Mouse (Mus musculus): ENCODE measurements around the gene Tfap4. TPM values are rescaled to one million over a fixed set of nuclear protein-coding genes. Genes with fewer than 3 reads are reported as not detected.
A peak's percentile ranks its signal among the peaks of the same experiment; 100 is the strongest.

Gene Tfap4
- polyA plus RNA-seq, 1 experiment from 2014 or later, result 16.1 TPM

DNA sequence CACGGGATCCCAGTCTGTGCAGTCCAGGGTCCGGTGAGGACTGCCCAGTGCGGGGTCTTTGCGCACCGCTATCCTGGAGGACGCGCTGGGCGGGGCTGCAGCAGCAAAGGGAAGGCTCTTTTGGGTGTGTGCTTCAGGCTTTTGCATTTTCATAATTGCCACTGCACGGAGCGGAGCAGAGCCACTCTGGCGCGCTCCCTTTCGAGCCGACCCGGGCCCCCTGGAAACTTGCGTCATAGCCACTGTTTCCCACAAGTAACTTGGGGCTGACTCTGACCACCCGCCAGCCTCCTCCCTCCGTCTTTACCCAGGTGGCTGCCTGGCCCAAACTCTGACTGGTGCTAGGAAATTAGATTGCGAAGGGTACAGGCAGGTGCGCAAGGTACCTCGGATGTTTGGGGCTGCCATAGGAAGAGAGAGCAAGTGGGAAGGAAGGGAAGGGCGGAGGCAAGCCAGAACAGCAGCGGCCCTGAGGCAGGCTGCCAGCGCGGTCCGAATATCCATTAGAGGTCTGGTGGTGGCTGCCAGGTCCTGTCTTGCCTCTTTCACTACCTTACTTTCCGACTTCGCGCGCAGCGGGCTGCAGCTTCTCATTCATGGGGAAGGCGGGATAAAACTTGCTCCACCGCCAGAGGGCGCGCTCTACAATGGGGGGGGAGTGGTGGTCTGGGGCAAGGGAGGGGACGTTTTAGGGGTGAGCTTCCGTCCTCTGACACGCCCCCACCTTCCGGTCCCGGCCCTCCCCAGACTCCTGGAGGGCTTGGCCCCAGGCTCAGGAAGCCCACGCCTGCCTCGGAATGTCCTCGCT is 695 bp upstream of the Tfap4 start:
- Histone ChIP-seq H3K4me2 (ENCODE audit: low read depth) (peak overlapping the region; percentile 92), H3K4me3 (ENCODE audit: low read depth, low read length) (peak overlapping the region; percentile 80), H3K4me1 (ENCODE audit: control insufficient read depth, insufficient read depth, low read length) (peaks cover 12% of the 10 kb centered on the region; the same call in 1 of the 2 replicates), H3K27me3 (ENCODE audit: control insufficient read depth, insufficient read depth, low read length) (no peaks in the 10 kb centered on the region), H3K36me3 (ENCODE audit: control insufficient read depth, insufficient read depth, low read length) (no peaks in the 10 kb centered on the region), H3K27ac (ENCODE audit: low read depth, low read length) (peak overlapping the region; percentile 80; the same call in 1 of the 2 replicates), H3K9ac (ENCODE audit: low read length) (peak overlapping the region; percentile 86), H3K9me3 (ENCODE audit: control insufficient read depth, low read length) (no peaks in the 10 kb centered on the region)
- 2% methylated on average over 42 of the region's 43 CpGs for WGBS
- peak; percentile 62 for DNase-seq (ENCODE audit: low spot score)
- peak; percentile 51 for ATAC-seq (ENCODE audit: insufficient read depth, low FRiP score, low TSS enrichment)

DNA sequence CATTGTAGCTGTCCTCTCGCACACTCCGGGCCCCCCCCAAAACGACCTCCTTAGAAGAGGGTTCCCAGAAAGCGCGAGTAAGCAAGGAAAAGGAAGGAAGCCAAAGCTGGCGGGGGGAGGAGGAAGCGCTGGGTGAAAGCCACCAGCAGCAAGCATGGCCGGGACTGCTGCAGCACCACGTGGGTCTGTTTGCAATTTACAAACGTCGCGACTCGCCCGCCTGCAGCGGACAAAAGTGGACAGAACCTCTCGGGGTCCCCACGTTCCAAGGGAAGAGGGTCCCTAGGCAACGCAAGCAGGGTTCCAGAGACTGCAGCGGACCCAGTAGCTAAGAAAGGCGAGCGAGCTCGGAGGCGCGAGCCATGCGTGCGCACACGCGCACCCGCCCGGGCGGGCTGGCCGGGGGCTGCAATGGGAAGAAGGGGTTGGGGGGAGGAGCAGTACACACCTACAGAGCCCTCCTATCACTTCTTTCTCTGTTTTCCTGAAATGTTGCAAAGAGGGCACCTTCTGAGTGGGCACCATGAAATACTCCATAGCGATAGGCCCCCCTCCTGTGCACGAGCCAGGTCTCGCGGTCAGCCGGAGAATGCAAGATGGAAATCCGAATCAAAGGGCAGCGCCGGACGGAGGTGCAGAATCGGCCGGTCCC is 548 bp downstream of the Tfap4 start:
- Histone ChIP-seq H3K9me3 (ENCODE audit: control insufficient read depth, low read length) (no peaks in the 10 kb centered on the region), H3K36me3 (ENCODE audit: control insufficient read depth, insufficient read depth, low read length) (no peaks in the 10 kb centered on the region), H3K27ac (ENCODE audit: low read depth, low read length) (peak overlapping the region; percentile 80), H3K4me3 (ENCODE audit: low read depth, low read length) (peak overlapping the region; percentile 80), H3K27me3 (ENCODE audit: control insufficient read depth, insufficient read depth, low read length) (no peaks in the 10 kb centered on the region), H3K4me2 (ENCODE audit: low read depth) (peak overlapping the region; percentile 92), H3K4me1 (ENCODE audit: control insufficient read depth, insufficient read depth, low read length) (peaks cover 12% of the 10 kb centered on the region; the same call in 1 of the 2 replicates), H3K9ac (ENCODE audit: low read length) (peak overlapping the region; percentile 86)
- under 1% methylated on average over 43 of the region's 43 CpGs for WGBS
- DNase-seq (ENCODE audit: low spot score), result peak; percentile 76
- ATAC-seq (ENCODE audit: insufficient read depth, low FRiP score, low TSS enrichment), result peak; percentile 53

DNA sequence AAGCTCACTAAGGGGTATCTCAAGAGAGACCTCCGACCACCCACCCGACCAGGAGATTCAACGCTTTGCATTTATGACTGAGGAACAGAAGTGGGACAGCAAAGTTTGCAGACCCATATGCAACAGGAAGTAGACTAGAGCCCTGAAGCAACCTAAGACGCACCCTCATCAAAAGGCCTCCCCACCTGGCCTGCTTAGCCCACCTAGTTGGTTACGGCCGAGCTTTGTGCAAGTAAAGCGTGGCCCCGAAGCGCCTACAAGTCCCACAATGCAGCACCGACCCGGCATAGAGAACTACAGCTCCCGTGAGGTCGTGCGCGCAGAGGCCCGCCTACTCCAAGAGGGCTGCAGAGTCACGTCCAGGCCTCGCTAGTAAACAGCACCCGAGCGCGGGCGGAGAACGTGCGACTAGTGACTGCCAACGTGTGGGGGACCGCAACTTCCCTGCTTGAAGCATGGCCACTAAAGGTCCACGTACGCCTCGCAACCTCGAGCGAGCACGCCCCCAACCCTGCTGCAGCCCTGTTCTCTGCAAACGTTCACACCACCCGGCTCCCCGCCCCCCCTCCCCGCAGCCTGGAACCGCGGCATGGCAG is 1.2 kb downstream of the Tfap4 start:
- H3K4me3 ChIP-seq (ENCODE audit: low read depth, low read length), result peak overlapping the region; percentile 80
- no peaks in the 10 kb centered on the region for H3K27me3 ChIP-seq (ENCODE audit: control insufficient read depth, insufficient read depth, low read length)
- ATAC-seq (ENCODE audit: insufficient read depth, low FRiP score, low TSS enrichment) (peak; percentile 90), DNase-seq (ENCODE audit: low spot score) (peak; percentile 92)
- under 1% methylated on average over 38 of the region's 38 CpGs for WGBS
- peak overlapping the region; percentile 92 for H3K4me2 ChIP-seq (ENCODE audit: low read depth)
- peak overlapping the region; percentile 80 for H3K27ac ChIP-seq (ENCODE audit: low read depth, low read length)
- H3K4me1 ChIP-seq (ENCODE audit: control insufficient read depth, insufficient read depth, low read length), result peaks cover 12% of the 10 kb centered on the region; the same call in 1 of the 2 replicates
- no peaks in the 10 kb centered on the region for H3K36me3 ChIP-seq (ENCODE audit: control insufficient read depth, insufficient read depth, low read length)
- no peaks in the 10 kb centered on the region for H3K9me3 ChIP-seq (ENCODE audit: control insufficient read depth, low read length)
- peak overlapping the region; percentile 86 for H3K9ac ChIP-seq (ENCODE audit: low read length)

DNA sequence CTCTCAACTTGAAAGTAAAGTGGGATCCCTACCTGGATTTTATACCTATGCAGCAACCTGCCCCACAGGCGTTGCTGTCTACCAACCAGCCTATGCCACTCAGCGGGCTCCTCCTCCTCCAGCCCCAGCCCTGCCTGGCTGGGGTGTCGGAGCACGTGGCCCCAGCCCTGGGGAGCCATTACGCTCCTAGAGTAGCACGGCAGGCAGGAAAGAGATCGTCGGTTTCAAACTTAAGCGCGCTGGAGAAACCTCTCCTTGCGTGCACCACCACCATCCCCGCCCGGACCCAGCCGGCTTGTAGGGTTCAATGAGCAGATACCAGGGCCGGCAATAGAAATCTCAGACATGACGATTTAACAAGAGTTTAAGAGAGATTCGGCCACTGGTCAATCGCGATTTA is 1.7 kb downstream of the Tfap4 start:
- Histone ChIP-seq H3K4me1 (ENCODE audit: control insufficient read depth, insufficient read depth, low read length) (peaks cover 12% of the 10 kb centered on the region; the same call in 1 of the 2 replicates), H3K27me3 (ENCODE audit: control insufficient read depth, insufficient read depth, low read length) (no peaks in the 10 kb centered on the region), H3K4me3 (ENCODE audit: low read depth, low read length) (peak overlapping the region; percentile 80), H3K27ac (ENCODE audit: low read depth, low read length) (peak overlapping the region; percentile 80), H3K36me3 (ENCODE audit: control insufficient read depth, insufficient read depth, low read length) (no peaks in the 10 kb centered on the region), H3K4me2 (ENCODE audit: low read depth) (peak overlapping the region; percentile 92), H3K9ac (ENCODE audit: low read length) (peak overlapping the region; percentile 86), H3K9me3 (ENCODE audit: control insufficient read depth, low read length) (no peaks in the 10 kb centered on the region)
- WGBS, result under 1% methylated on average over 19 of the region's 19 CpGs
- DNase-seq (ENCODE audit: low spot score) (peak; percentile 67), ATAC-seq (ENCODE audit: insufficient read depth, low FRiP score, low TSS enrichment) (peak; percentile 35)

DNA sequence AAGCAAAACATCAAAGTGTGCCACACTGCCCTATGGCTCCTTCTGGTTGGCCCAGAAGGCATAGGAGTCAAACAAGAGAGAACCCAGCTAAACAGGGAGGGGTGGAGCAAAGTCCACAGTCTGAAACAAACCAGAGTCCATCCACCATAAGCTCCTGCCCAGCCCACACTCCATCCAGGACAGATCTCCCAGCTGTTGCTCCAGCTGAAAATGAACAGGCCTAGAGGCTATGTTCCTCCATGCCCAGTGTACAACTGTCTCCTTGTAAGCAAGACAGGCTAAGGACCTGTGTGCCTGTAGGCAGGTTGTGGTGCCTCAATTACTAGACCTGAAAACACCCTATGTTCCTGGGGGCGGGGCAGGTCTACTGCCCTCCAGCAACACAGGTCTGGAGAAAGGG is 2.6 kb downstream of the Tfap4 start:
- H3K27me3 ChIP-seq (ENCODE audit: control insufficient read depth, insufficient read depth, low read length), result no peaks in the 10 kb centered on the region
- H3K4me2 ChIP-seq (ENCODE audit: low read depth), result peak overlapping the region; percentile 92
- H3K36me3 ChIP-seq (ENCODE audit: control insufficient read depth, insufficient read depth, low read length), result no peaks in the 10 kb centered on the region
- no peak overlapping the region for H3K27ac ChIP-seq (ENCODE audit: low read depth, low read length)
- H3K4me1 ChIP-seq (ENCODE audit: control insufficient read depth, insufficient read depth, low read length), result peaks cover 17% of the 10 kb centered on the region; the same call in 1 of the 2 replicates
- ATAC-seq (ENCODE audit: insufficient read depth, low FRiP score, low TSS enrichment) (no peak), DNase-seq (ENCODE audit: low spot score) (no peak)
- H3K9me3 ChIP-seq (ENCODE audit: control insufficient read depth, low read length), result no peaks in the 10 kb centered on the region
- WGBS, result 44% methylated on average over 1 of the region's 1 CpGs
- H3K9ac ChIP-seq (ENCODE audit: low read length), result no peak overlapping the region; the same call in 1 of the 2 replicates
- H3K4me3 ChIP-seq (ENCODE audit: low read depth, low read length), result peak overlapping the region; percentile 80

DNA sequence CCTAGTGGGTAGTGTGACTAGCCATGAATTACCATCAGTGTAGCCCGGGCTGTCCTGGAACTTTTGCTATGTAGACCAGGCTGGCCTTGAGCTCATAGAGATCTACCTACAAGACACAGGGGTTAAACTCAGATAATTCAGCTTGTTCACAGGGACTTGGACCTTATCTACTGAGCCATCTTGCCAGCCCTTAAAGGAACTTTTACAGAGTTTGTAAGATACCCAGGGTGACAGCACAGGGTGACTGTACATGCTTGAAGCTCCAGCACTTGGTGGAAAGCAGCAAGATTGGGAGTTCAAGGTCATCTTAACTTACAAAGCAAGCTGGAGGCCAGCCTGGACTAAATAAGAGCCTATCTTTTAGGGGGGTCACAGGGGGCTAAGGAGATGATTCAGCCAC is 4.1 kb downstream of the Tfap4 start:
- WGBS, result 96% methylated on average over 1 of the region's 1 CpGs
- Histone ChIP-seq H3K4me1 (ENCODE audit: control insufficient read depth, insufficient read depth, low read length) (peaks cover 17% of the 10 kb centered on the region; the same call in 1 of the 2 replicates), H3K27ac (ENCODE audit: low read depth, low read length) (no peak overlapping the region), H3K9ac (ENCODE audit: low read length) (no peak overlapping the region), H3K36me3 (ENCODE audit: control insufficient read depth, insufficient read depth, low read length) (no peaks in the 10 kb centered on the region), H3K4me2 (ENCODE audit: low read depth) (no peak overlapping the region), H3K27me3 (ENCODE audit: control insufficient read depth, insufficient read depth, low read length) (no peaks in the 10 kb centered on the region), H3K9me3 (ENCODE audit: control insufficient read depth, low read length) (no peaks in the 10 kb centered on the region), H3K4me3 (ENCODE audit: low read depth, low read length) (no peak overlapping the region)
- DNase-seq (ENCODE audit: low spot score), result no peak
- ATAC-seq (ENCODE audit: insufficient read depth, low FRiP score, low TSS enrichment), result no peak

DNA sequence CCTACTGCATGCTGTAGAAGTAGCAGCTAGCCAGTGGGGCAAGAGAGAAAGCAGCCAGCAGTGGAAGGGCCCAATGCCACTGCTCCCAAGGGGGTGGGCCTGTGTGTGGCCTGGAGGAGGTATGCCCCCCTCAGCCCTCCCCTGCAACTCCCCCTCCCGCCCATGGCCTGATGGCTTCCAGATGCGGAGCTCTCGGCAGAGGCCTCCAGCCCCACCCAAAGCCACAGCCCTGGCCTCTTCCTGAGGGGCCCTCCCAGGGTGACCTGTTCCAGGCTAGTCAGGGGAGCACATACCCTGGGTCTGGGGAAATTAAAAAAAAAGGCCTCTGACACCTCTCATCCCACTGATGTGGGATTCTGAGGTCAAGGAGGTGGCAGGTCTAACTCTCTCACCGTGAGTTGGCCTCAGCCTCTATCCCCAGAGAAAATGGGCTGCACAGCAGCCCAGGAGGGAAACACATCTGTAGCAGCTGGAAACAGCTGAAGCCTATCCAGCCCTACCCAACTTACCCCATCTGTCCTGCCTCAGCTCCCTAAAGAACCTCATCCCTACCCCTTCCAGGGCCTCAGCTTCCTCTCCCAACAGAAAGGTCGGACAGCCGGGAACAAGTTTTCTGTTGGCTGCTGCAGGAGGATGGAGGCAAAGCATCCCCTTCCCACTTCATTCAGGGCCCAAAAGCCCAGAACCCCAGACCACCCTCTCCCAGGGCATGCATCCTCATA is 6.7 kb downstream of the Tfap4 start:
- no peaks in the 10 kb centered on the region for H3K27me3 ChIP-seq (ENCODE audit: control insufficient read depth, insufficient read depth, low read length)
- H3K4me2 ChIP-seq (ENCODE audit: low read depth), result no peak overlapping the region; the same call in 1 of the 2 replicates
- no peaks in the 10 kb centered on the region for H3K9me3 ChIP-seq (ENCODE audit: control insufficient read depth, low read length)
- 0 out of 2 replicates have a peak overlapping the region, but pooled peaks have one; percentile 42 for H3K27ac ChIP-seq (ENCODE audit: low read depth, low read length)
- H3K9ac ChIP-seq (ENCODE audit: low read length), result peak overlapping the region; percentile 3; the same call in 1 of the 2 replicates
- peak; percentile 53 for DNase-seq (ENCODE audit: low spot score)
- no peak overlapping the region for H3K4me3 ChIP-seq (ENCODE audit: low read depth, low read length)
- H3K36me3 ChIP-seq (ENCODE audit: control insufficient read depth, insufficient read depth, low read length), result no peaks in the 10 kb centered on the region
- no peak for ATAC-seq (ENCODE audit: insufficient read depth, low FRiP score, low TSS enrichment)
- 39% methylated on average over 6 of the region's 6 CpGs for WGBS
- peaks cover 15% of the 10 kb centered on the region; the same call in 1 of the 2 replicates for H3K4me1 ChIP-seq (ENCODE audit: control insufficient read depth, insufficient read depth, low read length)

DNA sequence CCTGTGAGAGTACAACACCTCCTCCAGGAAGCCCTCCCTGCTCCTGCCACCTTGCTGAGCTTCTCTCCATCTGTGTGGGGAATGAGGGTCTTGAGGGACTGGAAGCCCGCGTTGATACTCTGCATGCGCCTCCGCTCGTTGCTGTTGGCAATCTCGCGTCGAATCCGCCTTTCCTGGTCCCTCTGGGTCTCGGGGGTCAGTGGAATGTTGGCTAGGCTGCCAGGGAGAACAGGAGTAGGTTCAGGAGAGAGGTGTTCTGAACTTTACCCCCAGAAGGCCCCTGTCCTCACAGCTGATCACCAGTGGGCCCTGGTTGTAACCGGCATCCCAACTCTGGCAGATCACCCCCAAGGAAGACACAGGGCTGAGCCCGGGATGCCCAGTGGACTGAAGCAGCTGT is 7.8 kb downstream of the Tfap4 start:
- DNase-seq (ENCODE audit: low spot score) (no peak), ATAC-seq (ENCODE audit: insufficient read depth, low FRiP score, low TSS enrichment) (no peak)
- H3K4me3 ChIP-seq (ENCODE audit: low read depth, low read length), result no peak overlapping the region
- no peak overlapping the region for H3K9ac ChIP-seq (ENCODE audit: low read length)
- WGBS, result 88% methylated on average over 12 of the region's 12 CpGs
- H3K4me2 ChIP-seq (ENCODE audit: low read depth), result no peak overlapping the region
- no peak overlapping the region for H3K27ac ChIP-seq (ENCODE audit: low read depth, low read length)
- no peaks in the 10 kb centered on the region for H3K27me3 ChIP-seq (ENCODE audit: control insufficient read depth, insufficient read depth, low read length)
- peaks cover 2% of the 10 kb centered on the region; the same call in 1 of the 2 replicates for H3K36me3 ChIP-seq (ENCODE audit: control insufficient read depth, insufficient read depth, low read length)
- peaks cover 6% of the 10 kb centered on the region; the same call in 1 of the 2 replicates for H3K4me1 ChIP-seq (ENCODE audit: control insufficient read depth, insufficient read depth, low read length)
- H3K9me3 ChIP-seq (ENCODE audit: control insufficient read depth, low read length), result no peaks in the 10 kb centered on the region
